Mouse (Mus musculus) kidney, adult 2 months (tissue): Measurements from ENCODE around the gene Fbxo8.

Experiments
- CTCF ChIP-seq: fragments of 200-500 bp; conservative IDR thresholded peaks from 2 replicates; pipeline ENCODE4 v1.5.1; 2011; ENCODE audit warnings: low read depth, mild to moderate bottlenecking, control low read depth, low read length, moderate library complexity, mixed read lengths; ENCODE audit not compliant: insufficient read depth, insufficient read length
- POLR2A ChIP-seq: fragments of 200-500 bp; IDR thresholded peaks from one replicate; pipeline ENCODE4 v1.6.1; 2011; ENCODE audit warnings: low read depth, low read length, control low read depth

DNA sequence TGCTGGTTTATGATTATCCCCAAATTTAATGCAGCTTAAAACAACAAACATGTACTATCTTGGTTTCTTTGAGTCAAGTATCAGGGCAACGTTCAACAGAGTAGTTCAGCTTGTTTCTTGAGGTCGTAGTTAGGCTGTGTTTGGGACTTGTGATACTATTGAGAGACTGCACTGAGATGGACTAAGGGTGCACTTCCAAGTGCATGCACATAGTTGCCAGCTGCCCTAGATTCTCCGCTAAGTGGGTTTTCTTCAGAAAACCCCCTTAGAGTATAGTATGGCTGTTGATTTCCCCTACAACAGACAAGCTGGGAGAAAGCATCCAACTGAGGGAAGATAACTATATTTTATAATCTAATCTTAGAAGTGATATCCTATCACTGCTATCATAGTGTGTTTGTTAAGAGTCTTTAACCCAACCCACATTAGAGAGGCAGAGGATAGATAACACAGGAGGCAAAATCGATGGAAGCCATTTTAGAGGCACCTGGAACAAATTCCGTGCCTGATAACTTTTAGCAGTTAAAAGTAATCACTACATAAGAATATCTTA is 1.7 kb downstream of the Fbxo8 start:
- TF ChIP-seq POLR2A (no peak), CTCF (no peak)
